Mouse (Mus musculus) kidney, embryonic 16.5 days (tissue): ENCODE data around the gene Glo1. TPM values are rescaled to one million over a fixed set of nuclear protein-coding genes. Genes with fewer than 3 reads are reported as not detected.
A peak's percentile ranks its signal among the peaks of the same experiment; 100 is the strongest.

Experiments used
- ATAC-seq: fragments of 200-750 bp; cut with Nextera tagmentation; 2 replicates; pipeline ENCODE4 v1.8.0; 2017; ENCODE audit warnings: moderate TSS enrichment; ENCODE audit not compliant: low FRiP score, low TSS enrichment
- H3K27ac ChIP-seq: fragments of 300-500 bp; sonication (generic); 2 replicates; pipeline ENCODE4 v1.5.1; 2014; ENCODE audit warnings: low read length
- H3K27me3 ChIP-seq: fragments of 300-500 bp; sonication (generic); 2 replicates; pipeline ENCODE4 v1.6.1; 2014; ENCODE audit warnings: low read length, control low read depth, mixed read lengths; ENCODE audit not compliant: insufficient read depth
- H3K36me3 ChIP-seq: fragments of 300-500 bp; sonication (generic); 2 replicates; pipeline ENCODE4 v1.6.1; 2014; ENCODE audit warnings: low read length, control low read depth, mixed read lengths; ENCODE audit not compliant: insufficient read depth
- H3K4me1 ChIP-seq: fragments of 300-500 bp; sonication (generic); 2 replicates; pipeline ENCODE4 v1.6.1; 2014; ENCODE audit warnings: low read length, control low read depth, mixed read lengths; ENCODE audit not compliant: insufficient read depth
- H3K4me2 ChIP-seq: fragments of 300-500 bp; sonication (generic); replicated peaks from 2 replicates; pipeline ENCODE4 v1.6.1; 2014; ENCODE audit warnings: low read depth, low read length
- H3K4me3 ChIP-seq: fragments of 300-500 bp; sonication (generic); 2 replicates; pipeline ENCODE4 v1.5.1; 2014; ENCODE audit warnings: mild to moderate bottlenecking, low read length
- H3K9ac ChIP-seq: fragments of 300-500 bp; sonication (generic); replicated peaks from 2 replicates; pipeline ENCODE4 v1.6.1; 2014; ENCODE audit warnings: low read length
- H3K9me3 ChIP-seq: fragments of 300-500 bp; sonication (generic); 2 replicates; pipeline ENCODE4 v1.6.1; 2016; ENCODE audit warnings: low read length, control low read depth
- whole genome bisulfite sequencing: fragments of 180-500 bp; shearing (Covaris S2); extraction: QIAGEN DNeasy Blood & Tissue Kit; methylation state at CpG from one replicate; pipeline ENCODE4 v1.1.7; 2014; 5-methylcytosine and 5-hydroxymethylcytosine counted together
- polyA plus RNA-seq: library from polyadenylated mRNA; unstranded; fragments of >200 nt; fragmentation: Nextera tagmentation; extraction: Ambion mirVana; gene quantifications from 2 replicates; pipeline ENCODE4 v1.2.1, GENCODE M21; 2015

The Glo1 gene
- polyA plus RNA-seq, 1 experiment from 2014 or later = 222 TPM

DNA sequence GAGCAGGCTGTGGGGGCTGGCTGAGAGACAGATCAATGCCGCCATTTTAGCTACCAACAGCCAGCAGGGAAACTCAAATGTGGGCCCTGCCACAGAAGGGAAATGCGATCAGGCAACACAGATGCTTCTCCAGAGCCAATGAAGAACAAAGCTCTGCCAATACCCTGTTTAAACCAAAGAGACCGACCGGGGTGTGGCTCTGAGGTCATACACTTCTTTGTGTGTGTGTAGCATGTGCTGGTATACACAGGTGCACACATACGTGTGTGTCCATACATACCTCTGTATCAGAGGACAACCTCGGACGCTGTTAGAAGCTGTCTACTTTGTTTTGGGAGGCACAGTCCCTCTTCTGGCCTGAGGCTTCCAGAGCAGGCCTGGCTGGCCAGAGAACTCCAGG lies 19.3 kb downstream of the Glo1 start:
- peaks cover 40% of the 10 kb centered on the region for H3K4me1 ChIP-seq
- ATAC-seq = no peak
- WGBS = 88% methylated on average over 7 of the region's 7 CpGs
- 0 out of 2 replicates have a peak overlapping the region, but pooled peaks have one; percentile 29 for H3K27ac ChIP-seq
- no peak overlapping the region for H3K4me2 ChIP-seq
- H3K27me3 ChIP-seq = no peaks in the 10 kb centered on the region
- peaks cover 20% of the 10 kb centered on the region for H3K36me3 ChIP-seq
- H3K4me3 ChIP-seq = no peak overlapping the region
- no peak overlapping the region for H3K9ac ChIP-seq
- H3K9me3 ChIP-seq = no peaks in the 10 kb centered on the region

DNA sequence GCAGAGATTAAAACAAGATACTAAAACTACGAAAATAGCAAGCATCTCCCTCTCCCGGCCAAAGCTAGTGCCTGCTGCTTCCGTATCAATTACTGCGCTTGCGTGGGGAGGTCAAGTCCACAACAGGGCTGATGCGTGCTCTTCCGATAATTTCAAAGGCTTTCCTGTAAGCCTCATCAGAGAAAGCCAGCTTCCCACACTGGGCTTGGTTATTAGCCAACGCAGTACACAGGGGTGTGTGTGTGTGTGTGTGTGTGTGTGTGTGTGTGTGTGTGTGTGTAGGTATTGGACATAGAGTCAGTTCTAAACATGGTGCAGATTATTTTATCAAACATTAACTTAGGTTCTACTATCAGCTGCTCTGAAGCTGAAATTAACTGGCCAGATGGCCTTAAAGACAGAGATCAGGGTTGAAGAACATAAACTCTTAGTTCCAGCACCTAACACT lies 20.0 kb downstream of the Glo1 start:
- Histone ChIP-seq H3K27ac (no peak overlapping the region), H3K4me1 (peaks cover 40% of the 10 kb centered on the region), H3K4me3 (no peak overlapping the region), H3K4me2 (no peak overlapping the region), H3K9ac (no peak overlapping the region), H3K36me3 (peaks cover 26% of the 10 kb centered on the region), H3K9me3 (no peaks in the 10 kb centered on the region), H3K27me3 (no peaks in the 10 kb centered on the region)
- ATAC-seq = no peak
- 85% methylated on average over 8 of the region's 8 CpGs for WGBS

DNA sequence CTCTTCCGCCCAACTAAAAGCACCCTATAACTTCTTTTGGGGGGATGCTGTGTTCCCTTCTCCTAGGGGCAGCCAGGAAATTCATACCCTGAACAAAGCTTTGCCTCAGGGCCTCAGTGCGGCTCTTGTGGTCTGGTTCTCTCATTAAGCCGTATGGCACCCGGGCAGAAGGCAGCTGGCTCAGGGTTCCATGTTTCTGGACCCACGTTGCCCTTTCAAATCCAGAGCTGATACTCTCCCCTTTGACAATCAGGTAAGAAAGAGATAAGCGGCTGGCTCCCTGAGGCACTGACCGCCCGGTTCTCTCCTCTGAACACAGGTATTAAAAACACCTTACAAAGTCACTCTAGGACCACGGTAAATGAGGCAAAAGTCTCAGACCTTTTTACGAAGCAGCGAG lies 20.5 kb downstream of the Glo1 start:
- Histone ChIP-seq H3K9ac (no peak overlapping the region), H3K36me3 (peaks cover 30% of the 10 kb centered on the region), H3K9me3 (no peaks in the 10 kb centered on the region), H3K27ac (no peak overlapping the region), H3K4me1 (peaks cover 36% of the 10 kb centered on the region), H3K4me3 (no peak overlapping the region), H3K27me3 (no peaks in the 10 kb centered on the region), H3K4me2 (no peak overlapping the region)
- ATAC-seq = no peak
- 85% methylated on average over 11 of the region's 11 CpGs for WGBS

DNA sequence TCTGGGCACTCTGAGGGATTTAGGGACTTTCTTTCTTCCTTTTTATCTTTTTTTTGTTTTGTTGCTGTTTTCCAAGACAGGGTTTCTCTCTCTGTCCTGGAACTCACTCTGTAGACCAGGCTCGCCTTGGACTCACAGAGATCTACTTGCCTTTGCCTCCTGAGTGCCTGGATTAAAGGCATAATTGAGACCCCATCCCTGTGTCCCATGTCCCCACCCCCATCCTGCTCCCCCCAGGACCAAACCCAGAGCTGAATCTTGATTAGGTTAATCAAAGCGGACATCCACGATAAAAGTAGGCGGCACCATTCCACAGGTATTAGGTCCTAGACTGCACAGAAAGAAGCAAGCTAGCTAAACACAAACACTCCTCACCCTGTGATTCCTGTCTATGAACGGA lies 21.7 kb downstream of the Glo1 start:
- ATAC-seq = no peak
- H3K9me3 ChIP-seq = no peaks in the 10 kb centered on the region
- no peak overlapping the region for H3K4me2 ChIP-seq
- H3K27ac ChIP-seq = no peak overlapping the region
- no peak overlapping the region for H3K4me3 ChIP-seq
- no peak overlapping the region for H3K9ac ChIP-seq
- peaks cover 29% of the 10 kb centered on the region for H3K4me1 ChIP-seq
- H3K36me3 ChIP-seq = peaks cover 37% of the 10 kb centered on the region
- no peaks in the 10 kb centered on the region for H3K27me3 ChIP-seq
- WGBS = 92% methylated on average over 5 of the region's 5 CpGs

DNA sequence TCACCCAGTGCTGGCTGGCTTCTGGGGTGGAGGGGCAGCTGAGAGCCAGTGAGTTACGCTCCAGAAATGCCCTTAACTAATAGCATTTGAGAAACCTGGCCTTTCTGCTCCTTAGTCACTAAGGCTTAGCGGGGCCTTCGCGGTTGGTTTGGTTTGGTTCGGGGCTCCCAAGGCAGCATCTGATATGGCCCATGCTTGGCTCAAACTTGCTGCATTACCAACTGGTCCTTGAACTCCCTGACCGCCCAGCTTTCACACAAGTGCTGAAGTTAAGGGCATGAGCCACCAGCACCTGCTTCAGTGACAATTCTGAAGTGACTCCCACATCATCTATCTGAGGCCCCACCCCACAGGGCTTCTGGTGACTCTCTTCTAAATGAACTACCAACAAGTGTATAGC lies 22.4 kb downstream of the Glo1 start:
- no peak overlapping the region for H3K9ac ChIP-seq
- H3K4me3 ChIP-seq = no peak overlapping the region
- H3K4me1 ChIP-seq = peaks cover 23% of the 10 kb centered on the region
- peaks cover 40% of the 10 kb centered on the region for H3K36me3 ChIP-seq
- H3K27ac ChIP-seq = no peak overlapping the region
- WGBS = 55% methylated on average over 6 of the region's 6 CpGs
- no peak overlapping the region for H3K4me2 ChIP-seq
- H3K27me3 ChIP-seq = no peaks in the 10 kb centered on the region
- no peaks in the 10 kb centered on the region for H3K9me3 ChIP-seq
- ATAC-seq = peak; percentile 29; the same call in 1 of the 2 replicates

DNA sequence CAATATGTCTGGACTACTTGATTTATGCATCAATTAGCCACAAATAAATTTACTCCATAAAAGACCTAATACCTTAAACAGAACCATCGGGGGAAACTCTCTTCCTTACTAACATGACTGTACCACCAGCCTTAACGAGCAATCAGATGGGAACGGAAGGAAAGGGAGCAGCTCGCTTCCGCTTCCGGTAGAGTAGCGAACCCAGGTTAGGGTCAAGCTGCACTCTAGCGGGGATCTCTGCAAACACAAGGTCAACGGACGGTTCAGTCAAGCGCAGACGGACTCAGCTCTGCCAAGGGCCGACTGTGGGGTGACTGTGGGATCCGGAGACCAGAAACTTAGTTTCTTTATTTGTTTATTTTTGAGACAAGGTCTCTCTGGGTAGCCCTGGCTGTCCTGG lies 24.5 kb downstream of the Glo1 start:
- no peak overlapping the region for H3K27ac ChIP-seq
- no peak for ATAC-seq
- no peak overlapping the region for H3K4me2 ChIP-seq
- H3K9me3 ChIP-seq = no peaks in the 10 kb centered on the region; the same call in 1 of the 2 replicates
- no peak overlapping the region for H3K4me3 ChIP-seq
- H3K4me1 ChIP-seq = peaks cover 10% of the 10 kb centered on the region
- no peak overlapping the region for H3K9ac ChIP-seq
- WGBS = 86% methylated on average over 14 of the region's 14 CpGs
- peaks cover 54% of the 10 kb centered on the region for H3K36me3 ChIP-seq
- no peaks in the 10 kb centered on the region for H3K27me3 ChIP-seq

DNA sequence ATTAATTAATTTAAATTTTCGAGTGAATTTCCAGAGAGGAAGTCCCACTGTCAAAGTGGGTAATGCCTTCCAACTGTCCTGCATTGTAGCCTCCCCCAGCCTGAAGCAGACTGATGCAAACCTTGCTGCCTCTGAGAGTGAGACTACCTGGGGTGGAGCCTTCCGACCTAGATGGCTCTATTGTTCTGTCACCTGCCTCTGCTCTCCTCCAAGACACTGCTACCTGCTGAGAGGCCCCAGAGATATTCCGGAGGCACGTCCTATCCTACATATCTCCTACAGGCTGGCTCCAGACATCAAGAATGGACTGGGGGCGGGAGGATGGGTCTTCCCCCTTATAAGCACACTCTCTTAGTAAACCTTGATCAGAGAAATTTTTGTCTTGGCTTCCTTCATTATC lies 28.4 kb downstream of the Glo1 start:
- Histone ChIP-seq H3K9ac (no peak overlapping the region), H3K4me2 (no peak overlapping the region), H3K36me3 (peaks cover 69% of the 10 kb centered on the region), H3K27ac (no peak overlapping the region), H3K4me1 (no peaks in the 10 kb centered on the region), H3K27me3 (no peaks in the 10 kb centered on the region), H3K9me3 (no peaks in the 10 kb centered on the region; the same call in 1 of the 2 replicates), H3K4me3 (no peak overlapping the region)
- ATAC-seq = no peak
- WGBS = 90% methylated on average over 5 of the region's 5 CpGs

DNA sequence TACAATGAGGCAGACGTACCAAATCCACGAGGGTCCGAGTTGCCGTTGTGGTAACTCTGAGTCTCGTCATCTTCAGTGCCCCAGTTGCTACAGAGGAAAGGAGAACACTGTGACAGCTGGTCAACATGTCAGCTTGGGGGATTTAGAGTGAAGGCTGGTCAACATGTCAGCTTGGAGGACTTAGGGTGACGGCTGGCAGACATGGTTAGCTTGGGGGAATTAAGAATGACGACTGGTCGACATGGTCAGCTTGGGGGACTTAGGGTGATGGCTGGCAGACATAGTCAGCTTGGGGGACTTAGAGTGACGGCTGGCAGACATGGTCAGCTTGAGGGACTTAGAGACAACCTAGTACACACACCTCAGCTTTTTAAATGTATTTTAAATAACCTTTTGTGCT lies 28.9 kb downstream of the Glo1 start:
- Histone ChIP-seq H3K27me3 (no peaks in the 10 kb centered on the region), H3K4me3 (no peak overlapping the region), H3K27ac (no peak overlapping the region), H3K4me2 (no peak overlapping the region), H3K36me3 (peaks cover 69% of the 10 kb centered on the region), H3K4me1 (no peaks in the 10 kb centered on the region), H3K9ac (no peak overlapping the region), H3K9me3 (no peaks in the 10 kb centered on the region; the same call in 1 of the 2 replicates)
- ATAC-seq = no peak
- WGBS = 95% methylated on average over 9 of the region's 9 CpGs

DNA sequence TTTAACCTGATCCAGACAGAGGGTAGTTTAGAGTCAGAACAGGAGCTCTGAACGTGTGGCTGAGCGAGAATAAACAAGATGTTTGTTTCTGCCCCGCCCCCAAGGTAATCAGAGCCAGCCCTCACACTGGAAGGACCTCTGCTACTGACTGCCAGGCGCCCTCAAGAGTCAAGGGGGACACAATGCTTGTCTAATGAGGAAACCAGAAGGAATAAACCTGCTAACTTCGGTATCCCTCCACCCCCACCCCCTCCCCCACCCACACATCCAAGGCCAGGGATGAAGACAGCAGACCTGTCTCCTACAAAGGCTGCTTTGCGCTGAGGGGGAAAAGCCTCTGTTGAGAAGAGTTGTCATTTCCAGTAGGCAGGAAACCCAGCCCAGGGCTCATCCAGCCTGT lies 31.8 kb downstream of the Glo1 start:
- Histone ChIP-seq H3K4me1 (peaks cover 10% of the 10 kb centered on the region; the same call in 1 of the 2 replicates), H3K4me3 (no peak overlapping the region), H3K9me3 (no peaks in the 10 kb centered on the region; the same call in 1 of the 2 replicates), H3K36me3 (peaks cover 54% of the 10 kb centered on the region), H3K9ac (no peak overlapping the region), H3K27ac (no peak overlapping the region), H3K4me2 (no peak overlapping the region), H3K27me3 (no peaks in the 10 kb centered on the region)
- WGBS = 50% methylated on average over 6 of the region's 6 CpGs
- ATAC-seq = no peak

DNA sequence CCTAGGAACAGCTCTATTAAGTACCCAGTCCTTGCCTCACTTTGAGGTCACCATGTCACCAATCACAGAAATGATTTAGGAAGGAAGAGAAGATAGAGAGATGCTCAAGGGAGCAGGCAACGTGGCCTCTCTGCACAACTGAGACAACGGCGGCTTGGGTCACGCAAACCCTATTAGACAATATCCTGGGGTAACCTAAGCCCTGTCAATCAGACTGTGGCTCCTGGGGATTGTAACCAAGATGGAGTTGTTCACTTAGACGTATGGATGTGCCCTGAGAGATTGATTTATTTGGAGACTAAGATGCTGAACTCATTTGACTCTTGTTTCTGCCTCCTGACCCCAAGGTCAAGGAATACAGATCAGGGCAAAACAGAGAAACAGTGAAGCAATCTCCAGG lies 32.3 kb downstream of the Glo1 start:
- peaks cover 50% of the 10 kb centered on the region for H3K36me3 ChIP-seq
- peaks cover 10% of the 10 kb centered on the region; the same call in 1 of the 2 replicates for H3K4me1 ChIP-seq
- no peak for ATAC-seq
- no peak overlapping the region for H3K4me3 ChIP-seq
- no peak overlapping the region for H3K27ac ChIP-seq
- H3K9me3 ChIP-seq = no peaks in the 10 kb centered on the region; the same call in 1 of the 2 replicates
- H3K4me2 ChIP-seq = no peak overlapping the region
- no peak overlapping the region for H3K9ac ChIP-seq
- no peaks in the 10 kb centered on the region for H3K27me3 ChIP-seq
- 55% methylated on average over 5 of the region's 5 CpGs for WGBS
